Mouse (Mus musculus) E14TG2a.4 (cell line): ENCODE data around the gene Satb2.

Experiments used
- CTCF ChIP-seq: conservative IDR thresholded peaks from 2 replicates; pipeline ENCODE4 v1.5.1; 2014; ENCODE audit warnings: low read length
- POU5F1 ChIP-seq: IDR thresholded peaks from 2 replicates; pipeline ENCODE4 v1.6.1; 2014; ENCODE audit warnings: low read length, borderline replicate concordance

- TF ChIP-seq CTCF (no peak), POU5F1 (no peak)
These were observed 4.9 kb downstream of the Satb2 start for GRCm38 (mm10) chr1:56973593-56973950.
